Mouse (Mus musculus) thymus, adult 2 months (tissue): ENCODE results near the gene C7. TPM values are rescaled to one million over a fixed set of nuclear protein-coding genes. Genes with fewer than 3 reads are reported as not detected.

ENCODE experiments used
- DNase-seq: peaks from one replicate; pipeline ENCODE4 v3.0.0; 2021
- H3K27ac ChIP-seq: fragments of 200-500 bp; 2 replicates; pipeline ENCODE4 v1.5.1; 2012; ENCODE audit warnings: low read length, control low read depth; ENCODE audit not compliant: control insufficient read depth, insufficient read depth
- H3K27me3 ChIP-seq: fragments of 200-500 bp; 2 replicates; pipeline ENCODE4 v1.6.1; 2012; ENCODE audit warnings: mild to moderate bottlenecking, low read length, moderate library complexity, mixed read lengths; ENCODE audit not compliant: control insufficient read depth, insufficient read depth
- H3K36me3 ChIP-seq: fragments of 200-500 bp; 2 replicates; pipeline ENCODE4 v1.6.1; 2012; ENCODE audit warnings: mild to moderate bottlenecking, low read length, moderate library complexity; ENCODE audit not compliant: control insufficient read depth, insufficient read depth
- H3K4me1 ChIP-seq: fragments of 200-500 bp; replicated peaks from 2 replicates; pipeline ENCODE4 v1.6.1; 2012; ENCODE audit warnings: low read length; ENCODE audit not compliant: control insufficient read depth, insufficient read depth
- H3K4me3 ChIP-seq: fragments of 200-500 bp; 2 replicates; pipeline ENCODE4 v1.5.1; 2012; ENCODE audit warnings: mild to moderate bottlenecking, low read length, control low read depth, moderate library complexity; ENCODE audit not compliant: control insufficient read depth, insufficient read depth
- CTCF ChIP-seq: fragments of 200-500 bp; IDR thresholded peaks from 2 replicates; pipeline ENCODE4 v1.5.1; 2012; ENCODE audit warnings: mild to moderate bottlenecking, control low read depth, low read length, moderate library complexity, borderline replicate concordance; ENCODE audit not compliant: control insufficient read depth, poor library complexity, insufficient read depth; ENCODE audit errors: extremely low read depth
- POLR2A ChIP-seq: fragments of 200-500 bp; IDR thresholded peaks from 2 replicates; pipeline ENCODE4 v1.6.1; 2012; ENCODE audit warnings: mild to moderate bottlenecking, low read length, control low read depth, moderate library complexity; ENCODE audit not compliant: control insufficient read depth, poor library complexity, insufficient read depth; ENCODE audit errors: extremely low read depth
- WGBS: fragments of 180-500 bp; shearing (Covaris S2); methylation state at CpG from one replicate; pipeline ENCODE4 v1.1.7; 2018; 5-methylcytosine and 5-hydroxymethylcytosine counted together
- polyA plus RNA-seq: library from polyadenylated mRNA; depleted of rRNA; stranded (reverse); fragments of >200 nt; gene quantifications from 2 replicates; pipeline ENCODE4 v1.2.3, GENCODE M21; 2012; rRNA removed

The C7 gene
- polyA plus RNA-seq, result 0.45 and 0.77 TPM in 2 replicates

DNA sequence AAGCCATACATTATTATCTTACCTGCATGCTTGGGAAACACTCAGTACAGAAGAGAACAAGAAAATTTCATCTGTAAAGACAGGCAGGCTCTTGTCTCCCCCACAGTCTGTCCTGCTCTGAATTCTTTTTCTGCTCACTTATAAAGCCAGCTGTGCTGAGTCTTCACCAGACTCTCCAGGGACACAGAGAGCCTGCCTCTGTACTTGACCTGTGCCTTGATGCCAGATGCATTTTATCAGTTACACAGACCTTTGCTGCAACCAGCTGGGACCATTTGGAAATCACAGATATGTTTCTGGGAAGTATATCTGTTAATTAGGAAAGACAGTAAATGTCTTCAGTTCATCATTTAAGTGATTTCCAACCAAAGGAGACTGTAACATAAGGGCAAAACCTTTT is at the start of gene C7:
Gene C7 (minus strand): TSS at position 106 of the 400 bp plus-strand sequence.
- H3K36me3 ChIP-seq, result no peaks in the 10 kb centered on the region
- no peaks in the 10 kb centered on the region for H3K27me3 ChIP-seq
- TF ChIP-seq CTCF (no peak), POLR2A (no peak)
- no peak within 1 kb of the TSS for H3K4me3 ChIP-seq
- no peak within 1 kb of the TSS for H3K27ac ChIP-seq
- H3K4me1 ChIP-seq, result no peaks in the 10 kb centered on the region
- DNase-seq, result no peak

DNA sequence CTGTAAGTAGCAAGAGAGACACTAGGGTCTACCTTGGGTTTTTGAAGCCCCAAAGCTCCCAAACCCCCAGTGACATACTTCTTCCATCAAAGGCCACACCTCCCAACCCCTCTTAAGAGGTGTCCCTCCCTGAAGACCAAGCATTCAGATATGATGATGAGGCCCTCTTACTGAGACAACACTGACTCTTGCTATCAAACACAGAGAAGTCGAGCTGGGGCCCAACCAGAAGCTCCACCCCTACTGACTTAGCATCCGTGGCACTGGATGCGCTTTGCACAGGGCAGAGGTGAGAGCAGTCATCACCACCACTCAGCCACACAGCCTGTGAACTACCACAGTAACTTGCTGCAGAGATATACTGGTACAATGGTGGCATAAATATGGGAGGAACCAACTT is 49.1 kb upstream of the C7 start:
- Histone ChIP-seq H3K4me3 (no peak overlapping the region), H3K27ac (no peak overlapping the region), H3K36me3 (peaks cover 3% of the 10 kb centered on the region; the same call in 1 of the 2 replicates), H3K4me1 (peaks cover 13% of the 10 kb centered on the region), H3K27me3 (no peaks in the 10 kb centered on the region)
- TF ChIP-seq POLR2A (no peak), CTCF (no peak)
- 90% methylated on average over 3 of the region's 3 CpGs for WGBS
- DNase-seq, result no peak

DNA sequence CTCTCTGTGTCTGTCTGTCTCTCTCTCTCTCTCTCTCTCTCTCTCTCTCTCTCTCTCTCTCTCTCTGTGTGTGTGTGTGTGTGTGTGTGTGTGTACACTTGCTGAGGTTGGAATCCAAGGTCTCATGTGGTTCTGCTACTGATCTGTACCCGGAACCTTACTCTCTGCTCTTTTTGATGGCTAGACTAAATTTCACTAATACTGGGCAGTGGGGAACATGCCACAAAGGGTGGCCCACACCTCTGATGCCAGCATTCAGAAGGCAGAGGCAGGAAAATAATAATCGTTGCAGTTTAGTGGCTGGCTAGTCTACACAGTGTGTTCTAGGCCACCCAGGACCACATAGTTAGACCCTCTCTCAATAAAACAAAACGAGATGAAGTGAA is 45.1 kb upstream of the C7 start:
- no peak overlapping the region for H3K4me3 ChIP-seq
- peak; percentile 13 for DNase-seq
- no peaks in the 10 kb centered on the region for H3K27me3 ChIP-seq
- 25% methylated on average over 3 of the region's 3 CpGs for WGBS
- TF ChIP-seq POLR2A, result no peak
- no peak for TF ChIP-seq CTCF
- H3K27ac ChIP-seq, result no peak overlapping the region
- H3K36me3 ChIP-seq, result no peaks in the 10 kb centered on the region
- H3K4me1 ChIP-seq, result peaks cover 10% of the 10 kb centered on the region

DNA sequence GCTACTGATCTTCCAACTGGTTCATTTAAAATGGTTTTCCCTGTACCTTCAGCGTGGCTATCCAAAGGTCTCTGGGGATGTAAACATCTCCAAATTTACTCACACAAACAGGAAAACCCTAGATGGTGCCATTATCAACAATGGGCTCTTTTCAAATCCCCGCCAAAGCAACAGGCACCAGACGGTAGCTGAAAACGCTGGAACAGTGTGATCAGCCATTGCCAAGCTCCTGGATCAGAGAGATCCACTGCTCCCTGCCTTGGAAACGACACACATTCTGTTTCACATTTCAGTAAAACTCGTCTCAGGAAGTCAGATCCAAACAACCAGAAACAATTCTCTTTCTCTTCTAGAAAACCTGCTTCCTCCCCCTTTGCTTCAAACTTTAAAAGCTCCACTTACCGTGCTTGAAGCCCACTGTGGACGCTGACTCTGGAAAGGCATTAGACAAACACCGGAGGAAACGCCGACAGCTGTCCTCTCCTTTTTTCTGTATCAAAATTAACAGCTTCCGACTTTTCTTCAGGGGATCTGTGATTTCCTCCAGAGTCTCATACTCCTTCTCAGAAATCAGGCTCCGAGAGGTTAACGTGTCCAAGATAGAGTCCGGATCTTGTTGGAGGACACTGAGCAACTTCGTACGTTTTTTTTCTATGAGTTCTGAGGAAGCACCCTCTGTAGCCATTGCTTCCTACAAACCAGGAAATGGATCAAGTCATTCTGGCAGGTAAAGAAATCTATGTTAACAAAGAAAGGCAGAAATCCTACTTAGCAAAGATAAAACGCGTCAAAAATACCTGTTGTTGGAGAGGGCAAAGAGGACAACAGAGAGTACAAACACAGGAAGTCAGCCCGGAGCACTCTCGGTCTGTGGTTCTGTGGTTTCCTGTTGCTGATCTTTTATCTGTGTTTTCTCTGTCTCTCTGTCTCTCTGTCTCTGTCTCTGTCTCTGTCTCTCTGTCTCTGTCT is 44.4 kb upstream of the C7 start, which contains the start of gene Card6:
Gene Card6 (minus strand): TSS at position 854 of the 969 bp plus-strand sequence.
- H3K4me1 ChIP-seq, result peaks cover 10% of the 10 kb centered on the region
- WGBS, result 3% methylated on average over 21 of the region's 21 CpGs
- no peaks in the 10 kb centered on the region for H3K36me3 ChIP-seq
- TF ChIP-seq POLR2A (no peak), CTCF (no peak)
- peak; percentile 79 for DNase-seq
- H3K27ac ChIP-seq, result peak within 1 kb of the TSS; percentile 77
- H3K4me3 ChIP-seq, result peak within 1 kb of the TSS; percentile 45
- H3K27me3 ChIP-seq, result no peaks in the 10 kb centered on the region

DNA sequence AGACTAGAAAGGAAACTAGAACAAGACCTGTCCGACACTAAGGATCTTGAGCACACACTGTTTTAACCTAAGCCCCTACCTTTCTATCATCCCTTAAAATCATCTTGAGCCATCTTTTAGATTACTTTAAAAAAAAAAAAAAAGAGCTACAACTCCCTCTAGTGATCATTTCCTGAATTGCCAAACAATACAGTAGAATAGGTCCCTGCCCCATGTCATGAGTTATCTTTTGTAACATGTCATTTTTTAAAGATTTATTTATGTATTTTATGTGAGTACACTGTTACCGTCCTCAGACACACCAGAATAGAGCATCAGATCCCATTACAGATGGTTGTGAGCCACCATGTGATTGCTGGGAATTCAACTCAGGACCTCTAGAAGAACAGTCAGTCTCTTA is 42.8 kb upstream of the C7 start:
- no peak overlapping the region for H3K4me3 ChIP-seq
- H3K4me1 ChIP-seq, result peaks cover 10% of the 10 kb centered on the region
- no peak overlapping the region for H3K27ac ChIP-seq
- no peak for DNase-seq
- TF ChIP-seq CTCF, result no peak
- TF ChIP-seq POLR2A, result no peak
- no peaks in the 10 kb centered on the region for H3K36me3 ChIP-seq
- 42% methylated on average over 2 of the region's 2 CpGs for WGBS
- no peaks in the 10 kb centered on the region for H3K27me3 ChIP-seq

DNA sequence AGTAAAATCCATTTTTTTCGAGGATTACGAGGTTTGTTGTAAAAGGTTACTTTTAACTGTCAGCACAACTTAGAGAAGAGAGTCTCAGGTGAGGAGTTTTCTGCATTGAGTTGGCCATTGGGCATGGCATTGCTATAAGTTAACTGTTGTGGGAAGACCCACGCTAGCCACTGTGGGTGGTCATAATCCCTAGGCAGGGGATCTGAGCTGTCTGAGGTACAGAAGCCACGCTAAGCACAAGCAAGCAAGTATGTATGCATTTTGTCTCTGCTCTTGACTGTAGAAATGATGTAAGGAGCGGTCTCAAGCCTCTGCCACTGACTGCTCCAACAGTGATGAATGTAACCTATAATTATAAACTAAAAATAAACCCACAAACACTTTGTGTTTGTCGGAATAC is 42.4 kb upstream of the C7 start:
- H3K36me3 ChIP-seq, result no peaks in the 10 kb centered on the region
- 89% methylated on average over 6 of the region's 6 CpGs for WGBS
- no peak overlapping the region for H3K27ac ChIP-seq
- no peak for DNase-seq
- TF ChIP-seq POLR2A, result no peak
- no peak for TF ChIP-seq CTCF
- H3K27me3 ChIP-seq, result no peaks in the 10 kb centered on the region
- H3K4me3 ChIP-seq, result no peak overlapping the region
- peaks cover 10% of the 10 kb centered on the region for H3K4me1 ChIP-seq

DNA sequence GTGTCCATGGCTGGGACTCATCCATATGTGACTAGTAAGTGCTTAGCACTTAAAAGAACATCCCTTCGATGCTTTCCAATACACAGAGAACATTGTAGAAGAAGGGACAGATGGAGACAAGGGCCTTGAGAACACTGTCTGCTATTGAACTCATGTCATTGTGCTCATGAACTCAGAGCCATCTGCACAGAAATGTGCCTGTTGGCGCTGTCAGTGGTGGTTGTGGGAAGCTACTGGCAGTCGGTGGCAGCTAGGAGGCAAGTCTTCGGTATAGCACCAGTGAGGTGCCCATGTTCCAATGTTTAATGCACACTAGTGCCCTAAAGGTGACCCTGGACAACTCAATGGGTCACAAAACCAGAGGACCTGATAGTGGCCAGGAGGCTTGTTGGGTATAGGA is 38.8 kb upstream of the C7 start:
- TF ChIP-seq POLR2A, result no peak
- no peak for TF ChIP-seq CTCF
- Histone ChIP-seq H3K4me3 (no peak overlapping the region), H3K27ac (no peak overlapping the region), H3K4me1 (no peaks in the 10 kb centered on the region), H3K36me3 (no peaks in the 10 kb centered on the region), H3K27me3 (no peaks in the 10 kb centered on the region)
- DNase-seq, result no peak
- 98% methylated on average over 4 of the region's 4 CpGs for WGBS
